ENCODE assay signal across 8 mouse cellular contexts in genomic region chr6:117254620-117255228, GRCm38 (mm10).
DNase-seq lines count a peak whose midpoint lies in the region; ATAC-seq and TF ChIP-seq lines count a peak whose summit lies in the region.

No protein-coding gene starts in this region.

- ATAC-seq in heart, embryonic 16.5 days (replicated peaks; ENCODE audit: extremely low read depth, insufficient read depth, low FRiP score): peak; percentile 84
- ATAC-seq in midbrain, postnatal 0 days (ENCODE audit: low FRiP score): peak; percentile 66; the same call in 1 of the 2 replicates

- DNase-seq in ovary, postnatal 36 days (ENCODE audit: low spot score): peak; percentile 19
- no peak for DNase-seq in ovary, adult 18-20 months (ENCODE audit: low spot score)
- peak; percentile 81 to 90 for DNase-seq in cerebellum, postnatal 25 days
- peak; percentile 73 to 88 for DNase-seq in layer of hippocampus, postnatal 14 days (ENCODE audit: low spot score in 2 of 2)
- DNase-seq in midbrain, postnatal 0 days (ENCODE audit: low spot score): peak; percentile 94
- DNase-seq in thymus, postnatal 0 days (ENCODE audit: low spot score): no peak
- no peak for DNase-seq in thymus, postnatal 25 days

- no peak overlapping the region for H3K9ac ChIP-seq in heart, embryonic 16.5 days (ENCODE audit: low read length)
- no peak overlapping the region for H3K9ac ChIP-seq in midbrain, postnatal 0 days (replicated peaks; ENCODE audit: low read length, poor library complexity, severe bottlenecking)

- 38% methylated on average over 3 of the region's 3 CpGs for WGBS in heart, embryonic 16.5 days
- WGBS in midbrain, postnatal 0 days: 62% methylated on average over 3 of the region's 3 CpGs

- no peaks in the 10 kb centered on the region for H3K9me3 ChIP-seq in heart, embryonic 16.5 days (replicated peaks; ENCODE audit: control insufficient read depth, low read length)
- H3K9me3 ChIP-seq in midbrain, postnatal 0 days (ENCODE audit: low read length): no peaks in the 10 kb centered on the region

- peak overlapping the region; percentile 66 for H3K27ac ChIP-seq in heart, embryonic 16.5 days (ENCODE audit: low read length)
- no peak overlapping the region for H3K27ac ChIP-seq in midbrain, postnatal 0 days (ENCODE audit: low read depth, low read length)

- H3K36me3 ChIP-seq in heart, embryonic 16.5 days (ENCODE audit: control insufficient read depth, insufficient read depth): no peaks in the 10 kb centered on the region
- H3K36me3 ChIP-seq in midbrain, postnatal 0 days (ENCODE audit: insufficient read depth, low read length): no peaks in the 10 kb centered on the region

- no peak overlapping the region for H3K4me3 ChIP-seq in heart, embryonic 16.5 days (ENCODE audit: low read length)
- no peak overlapping the region for H3K4me3 ChIP-seq in midbrain, postnatal 0 days (ENCODE audit: low read depth, low read length)

- no peak overlapping the region for H3K4me2 ChIP-seq in heart, embryonic 16.5 days (ENCODE audit: low read depth, low read length)
- no peak overlapping the region for H3K4me2 ChIP-seq in midbrain, postnatal 0 days (ENCODE audit: low read depth, low read length, poor library complexity, severe bottlenecking)

- H3K4me1 ChIP-seq in heart, embryonic 16.5 days (ENCODE audit: control insufficient read depth, insufficient read depth, low read length): peaks cover 27% of the 10 kb centered on the region
- H3K4me1 ChIP-seq in midbrain, postnatal 0 days (ENCODE audit: insufficient read depth, low read length): no peaks in the 10 kb centered on the region

- TF ChIP-seq CTCF in midbrain, postnatal 0 days (IDR thresholded peaks at IDR 0.05): no peak

- H3K27me3 ChIP-seq in heart, embryonic 16.5 days (ENCODE audit: control insufficient read depth, insufficient read depth, low read length): no peaks in the 10 kb centered on the region
- H3K27me3 ChIP-seq in midbrain, postnatal 0 days (ENCODE audit: insufficient read depth, low read length): no peaks in the 10 kb centered on the region

Comparison
In these comparisons a context has a peak if more than half of its experiments do, and no peak if none do; other contexts are left out.
1. DNase-seq: peak in ovary, postnatal 36 days (single experiment), cerebellum, postnatal 25 days (2 of 2), layer of hippocampus, postnatal 14 days (2 of 2) and midbrain, postnatal 0 days (single experiment); none in ovary, adult 18-20 months (single experiment), thymus, postnatal 0 days (single experiment) and thymus, postnatal 25 days (single experiment).